Mouse (Mus musculus) testis, adult 2 months (tissue): Measurements from ENCODE around the gene Fbxo10. TPM values are rescaled to one million over a fixed set of nuclear protein-coding genes. Genes with fewer than 3 reads are reported as not detected.

Experiments
- H3K27ac ChIP-seq: fragments of 200-500 bp; 2 replicates; pipeline ENCODE4 v1.5.1; 2012; ENCODE audit warnings: low read depth, low read length; ENCODE audit not compliant: control insufficient read depth, insufficient read depth
- H3K27me3 ChIP-seq: fragments of 200-500 bp; 2 replicates; pipeline ENCODE4 v1.6.1; 2012; ENCODE audit warnings: mild to moderate bottlenecking, low read length, moderate library complexity; ENCODE audit not compliant: control insufficient read depth, insufficient read depth
- H3K36me3 ChIP-seq: fragments of 200-500 bp; 2 replicates; pipeline ENCODE4 v1.6.1; 2012; ENCODE audit warnings: mild to moderate bottlenecking, low read length; ENCODE audit not compliant: control insufficient read depth, insufficient read depth
- H3K4me1 ChIP-seq: fragments of 200-500 bp; 2 replicates; pipeline ENCODE4 v1.6.1; 2012; ENCODE audit warnings: low read length; ENCODE audit not compliant: control insufficient read depth, insufficient read depth
- H3K4me3 ChIP-seq: fragments of 200-500 bp; 2 replicates; pipeline ENCODE4 v1.5.1; 2012; ENCODE audit warnings: low read depth, mild to moderate bottlenecking, low read length, moderate library complexity, mixed read lengths; ENCODE audit not compliant: control insufficient read depth
- CTCF ChIP-seq: fragments of 200-500 bp; IDR thresholded peaks from 2 replicates; pipeline ENCODE4 v1.5.1; 2012; ENCODE audit warnings: low read depth, mild to moderate bottlenecking, inconsistent platforms, low read length, moderate library complexity; ENCODE audit not compliant: control insufficient read depth, insufficient read depth, insufficient replicate concordance
- POLR2A ChIP-seq: fragments of 200-500 bp; IDR thresholded peaks from 2 replicates; pipeline ENCODE4 v1.6.1; 2012; ENCODE audit warnings: low read depth, mild to moderate bottlenecking, inconsistent platforms, low read length, moderate library complexity; ENCODE audit not compliant: control insufficient read depth
- polyA plus RNA-seq: library from polyadenylated mRNA; depleted of rRNA; stranded (reverse); fragments of >200 nt; gene quantifications from 2 replicates; pipeline ENCODE4 v1.2.3, GENCODE M21; 2012

Fbxo10 gene
- polyA plus RNA-seq, 1 experiment: 3.0 TPM

DNA sequence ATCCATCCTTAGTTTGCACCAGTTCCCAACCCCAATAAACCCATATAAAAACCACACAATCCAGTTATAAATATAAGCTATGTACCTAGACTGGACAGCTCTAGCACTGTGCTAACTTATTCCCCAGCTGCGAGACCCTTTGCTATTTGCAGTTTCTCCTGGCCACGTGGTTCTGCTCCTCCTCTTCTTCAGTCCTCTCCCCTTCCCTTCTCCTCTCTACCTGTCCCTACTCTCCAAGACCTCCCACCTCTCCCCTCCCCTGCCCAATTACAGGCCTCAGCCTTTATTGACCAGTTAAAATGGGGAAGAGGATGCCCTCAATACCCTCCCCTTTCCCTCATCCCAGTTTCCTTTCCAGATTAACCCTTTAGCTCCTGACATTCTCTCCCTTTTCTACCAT, 70.9 kb downstream of the Fbxo10 start:
- Histone ChIP-seq H3K27me3 (no peaks in the 10 kb centered on the region), H3K36me3 (no peaks in the 10 kb centered on the region), H3K27ac (no peak overlapping the region), H3K4me1 (peaks cover 6% of the 10 kb centered on the region), H3K4me3 (peak overlapping the region; percentile 75)
- TF ChIP-seq POLR2A: no peak
- TF ChIP-seq CTCF: no peak

DNA sequence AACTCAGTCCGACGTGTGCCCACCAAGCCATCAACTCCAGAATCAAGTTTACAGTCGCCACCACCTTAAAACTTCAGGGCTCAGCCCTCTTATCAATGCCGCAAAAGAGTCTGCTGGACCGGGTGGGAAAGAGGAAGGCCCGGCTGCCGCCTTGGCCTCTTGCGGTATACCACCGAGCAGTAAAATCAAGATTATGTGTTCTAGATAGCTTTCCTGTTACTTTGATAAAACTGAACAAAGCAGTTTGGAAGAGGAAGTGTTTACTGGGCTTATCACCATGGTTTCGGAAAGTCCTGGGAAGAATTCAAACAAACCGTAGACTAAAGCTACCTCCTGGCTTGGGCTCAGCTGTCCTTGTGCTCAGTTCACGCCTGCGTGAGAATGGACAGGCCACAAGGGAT, 71.4 kb downstream of the Fbxo10 start:
- H3K27ac ChIP-seq: peak overlapping the region; percentile 68
- no peaks in the 10 kb centered on the region for H3K36me3 ChIP-seq
- H3K27me3 ChIP-seq: no peaks in the 10 kb centered on the region
- peaks cover 6% of the 10 kb centered on the region for H3K4me1 ChIP-seq
- peak overlapping the region; percentile 96 for H3K4me3 ChIP-seq
- TF ChIP-seq POLR2A (no peak), CTCF (no peak)

DNA sequence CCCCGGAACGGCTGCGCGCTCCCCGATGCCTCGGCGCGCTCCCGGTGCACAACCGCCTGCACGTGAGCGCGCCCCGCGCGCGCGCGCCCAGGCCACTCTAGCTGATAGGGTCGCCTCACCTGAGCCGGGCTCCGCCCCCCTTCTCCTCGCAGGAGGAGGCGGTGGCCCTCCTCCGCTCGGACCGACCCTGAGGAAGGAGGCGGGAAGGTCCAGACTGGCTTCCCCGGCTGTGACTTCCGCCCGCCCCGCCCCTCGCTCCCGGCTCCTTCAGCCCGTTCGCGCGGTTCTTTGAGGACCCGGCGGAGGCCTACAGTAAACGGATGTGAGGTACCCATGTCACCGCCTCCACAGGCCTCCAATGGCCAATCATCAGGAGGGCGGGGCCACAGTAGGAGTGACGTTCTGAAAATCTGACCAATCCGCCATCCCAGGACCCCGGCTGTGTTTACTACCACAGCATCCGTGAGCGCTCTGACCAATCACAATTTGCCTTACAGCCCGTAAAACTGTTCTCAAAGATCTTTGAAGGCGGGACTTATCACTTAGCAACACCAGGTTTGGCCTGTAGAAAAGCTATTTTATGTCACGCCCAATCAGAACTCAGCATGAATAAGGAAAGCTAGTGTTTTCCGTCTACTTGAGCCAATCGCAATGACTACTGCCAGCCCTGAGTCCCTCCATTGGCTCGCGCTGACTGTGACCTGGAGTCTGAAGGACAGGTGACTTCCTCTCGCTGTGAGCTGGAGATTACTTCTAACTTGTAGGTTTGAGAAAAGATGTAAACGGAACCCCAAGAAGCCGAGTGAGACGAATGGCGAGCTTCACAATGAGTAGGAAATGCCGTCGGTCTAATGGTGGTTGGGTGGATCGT, 72.1 kb downstream of the Fbxo10 start, which contains the start of gene Zbtb5:
Gene Zbtb5, minus strand, starts transcription at position 308 of the 871 bp plus-strand sequence.
- Histone ChIP-seq H3K4me1 (peaks cover 6% of the 10 kb centered on the region), H3K27ac (peak within 1 kb of the TSS; percentile 99), H3K27me3 (no peaks in the 10 kb centered on the region), H3K36me3 (no peaks in the 10 kb centered on the region), H3K4me3 (peak within 1 kb of the TSS; percentile 96)
- peak; percentile 72; the same call in 1 of the 2 replicates for TF ChIP-seq POLR2A
- TF ChIP-seq CTCF: 0 out of 2 replicates have a peak, but pooled peaks have one; percentile 8

DNA sequence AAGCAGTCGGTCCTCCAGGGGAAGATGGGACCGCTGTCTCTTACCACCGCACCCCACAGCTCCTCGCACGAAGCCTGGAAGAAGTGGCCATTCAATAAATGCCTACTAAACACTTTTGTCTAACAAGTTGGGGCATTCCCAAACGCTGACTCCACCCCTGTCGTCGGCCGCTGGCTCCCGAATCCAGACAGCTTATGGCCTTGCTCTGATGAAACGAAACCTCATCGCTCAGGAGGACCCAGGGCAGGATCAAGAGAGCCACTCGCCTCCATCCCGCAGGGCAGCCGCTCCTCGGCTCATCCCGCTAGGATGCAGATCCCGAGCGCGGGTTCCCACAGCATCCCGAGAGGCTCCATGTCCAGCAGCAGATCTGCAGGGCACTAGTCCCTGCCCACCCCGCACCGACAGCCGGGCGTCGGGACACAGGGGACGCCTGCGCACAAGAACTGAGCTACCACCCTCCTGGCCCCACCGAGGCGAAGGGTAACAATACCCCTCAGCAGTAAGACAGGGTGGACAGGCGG, 72.8 kb downstream of the Fbxo10 start:
- TF ChIP-seq CTCF: no peak
- TF ChIP-seq POLR2A: no peak

DNA sequence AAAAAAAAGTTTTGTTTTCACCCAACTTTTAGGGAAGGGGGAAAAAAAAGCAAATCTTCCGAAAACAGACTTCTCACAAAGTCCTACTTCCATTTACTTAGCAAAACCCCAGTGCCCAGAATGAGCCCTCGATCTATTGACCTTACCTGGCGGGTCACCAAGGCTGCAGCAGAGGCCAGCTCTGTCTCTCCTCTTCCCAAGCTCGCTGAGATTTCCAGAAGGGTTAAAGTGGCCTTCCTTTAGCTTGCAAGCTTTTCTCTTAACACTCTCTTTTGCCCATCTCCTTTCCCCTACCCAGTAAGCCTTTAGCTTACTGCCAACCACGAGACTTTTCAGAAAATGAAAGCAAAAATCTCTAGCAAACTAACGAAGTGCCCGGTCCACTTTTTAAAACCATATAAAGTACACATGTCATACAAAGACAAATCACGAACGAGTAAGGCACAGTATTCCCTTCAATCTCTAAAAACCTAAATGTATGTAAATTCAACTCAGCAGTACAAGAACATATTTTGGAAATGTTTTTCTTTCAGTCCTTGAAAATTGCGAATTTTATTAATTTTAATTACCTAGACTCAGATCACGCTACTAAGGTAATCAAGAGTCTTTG, 73.5 kb downstream of the Fbxo10 start:
- no peak for TF ChIP-seq CTCF
- TF ChIP-seq POLR2A: no peak
- Histone ChIP-seq H3K27ac (0 out of 2 replicates have a peak overlapping the region, but pooled peaks have one; percentile 18), H3K4me3 (peak overlapping the region; percentile 96), H3K4me1 (peaks cover 6% of the 10 kb centered on the region), H3K27me3 (no peaks in the 10 kb centered on the region), H3K36me3 (no peaks in the 10 kb centered on the region)

More for the DNA sequence above, 72.8 kb downstream of the Fbxo10 start:
- no peaks in the 10 kb centered on the region for H3K36me3 ChIP-seq
- H3K27ac ChIP-seq: peak overlapping the region; percentile 99
- H3K27me3 ChIP-seq: no peaks in the 10 kb centered on the region
- peak overlapping the region; percentile 96 for H3K4me3 ChIP-seq
- H3K4me1 ChIP-seq: peaks cover 6% of the 10 kb centered on the region

DNA sequence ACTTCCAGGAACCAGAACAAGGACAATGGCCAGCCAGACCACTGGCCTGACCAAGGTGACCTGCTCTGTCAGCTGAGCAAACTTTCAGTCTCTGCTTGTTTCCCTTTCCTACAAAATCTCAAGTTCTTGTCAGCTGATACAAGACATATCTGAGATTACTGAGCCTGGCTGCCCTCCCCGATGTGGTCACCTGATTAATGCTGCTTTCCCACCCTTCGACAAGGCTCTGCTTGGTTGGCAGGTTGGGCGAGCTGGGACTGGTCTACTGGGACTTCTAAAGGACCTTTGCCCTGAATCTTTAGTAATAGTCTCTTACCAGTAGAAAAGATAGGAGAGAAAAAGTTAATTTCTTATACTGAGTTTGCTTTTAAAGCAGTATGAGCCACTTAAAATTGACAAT, 79.0 kb downstream of the Fbxo10 start:
- H3K36me3 ChIP-seq: no peaks in the 10 kb centered on the region
- no peak overlapping the region for H3K4me3 ChIP-seq
- TF ChIP-seq POLR2A (no peak), CTCF (no peak)
- H3K27ac ChIP-seq: no peak overlapping the region
- H3K4me1 ChIP-seq: no peaks in the 10 kb centered on the region
- H3K27me3 ChIP-seq: no peaks in the 10 kb centered on the region

DNA sequence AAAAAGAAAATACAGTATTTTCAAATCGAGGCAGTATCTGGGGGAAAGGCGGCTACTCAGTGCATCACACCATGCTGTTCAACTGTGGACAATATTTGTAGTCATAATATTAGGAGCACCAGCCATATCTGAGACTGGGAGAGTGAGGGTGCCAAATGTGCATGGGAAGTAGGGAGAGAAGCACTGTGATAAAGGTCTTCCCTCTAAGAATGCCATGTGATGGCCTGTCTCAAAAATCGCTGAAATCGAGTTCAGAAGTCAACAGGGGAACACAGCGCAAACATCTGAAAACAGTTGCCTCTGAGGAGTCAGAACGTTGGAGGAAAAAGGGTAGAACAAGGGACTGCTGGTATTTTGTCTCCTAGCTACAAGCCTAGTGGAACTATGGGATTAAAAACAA, 84.4 kb downstream of the Fbxo10 start:
- no peaks in the 10 kb centered on the region for H3K27me3 ChIP-seq
- H3K4me3 ChIP-seq: no peak overlapping the region
- TF ChIP-seq CTCF: no peak
- no peak for TF ChIP-seq POLR2A
- no peaks in the 10 kb centered on the region for H3K4me1 ChIP-seq
- H3K36me3 ChIP-seq: peaks cover 1% of the 10 kb centered on the region
- H3K27ac ChIP-seq: no peak overlapping the region
